In the genomic region with DNA sequence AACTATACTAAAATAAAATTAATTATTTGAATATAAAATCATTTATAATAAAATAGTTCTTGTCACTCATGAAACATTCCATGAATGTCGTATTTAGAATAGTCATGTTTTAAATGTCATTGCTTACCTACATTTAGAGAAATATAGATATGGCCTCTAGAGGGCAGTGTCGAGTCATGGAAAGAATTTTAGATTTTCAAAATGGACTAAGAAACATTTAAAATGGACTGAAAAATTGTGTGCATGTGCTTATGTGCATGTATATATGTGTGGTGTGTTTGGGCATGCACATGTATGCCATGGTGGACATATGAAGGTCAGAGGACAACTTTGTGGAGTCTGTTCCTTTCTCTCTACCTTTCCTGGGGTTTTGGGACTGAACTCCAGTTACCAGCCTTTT, we compare ENCODE assay signal across 8 mouse cellular contexts.
DNase-seq lines count a peak whose midpoint lies in the region.

No protein-coding gene starts in this region.

- DNase-seq in heart, adult 11 months = peak; percentile 55
- DNase-seq in heart, postnatal 36 days = no peak
- peak; percentile 39 for DNase-seq in lung, postnatal 10 days
- no peak for DNase-seq in lung, adult 18-20 months
- DNase-seq in c-Kit-positive CD71-negative TER-119-negative erythroid progenitor cells, embryonic 14.5 days (ENCODE audit: low read depth) = peak; percentile 49
- DNase-seq in retina, embryonic 14.5 days (ENCODE audit: low spot score) = peak; percentile 75
- DNase-seq in urinary bladder, postnatal 36 days (ENCODE audit: low spot score in 2 of 2) = no peak
- no peak for DNase-seq in spleen, postnatal 14 days (ENCODE audit: low spot score in 2 of 2)

- intact Hi-C loops in heart, postnatal 36 days (cut with DNase I) = loop anchor here (10.0 kb wide), 1 partner anchor 523 kb away; no protein-coding TSS in a partner anchor

Comparison
In these comparisons a context has a peak if more than half of its experiments do, and no peak if none do; other contexts are left out.
1. DNase-seq: peak in heart, adult 11 months (single experiment), lung, postnatal 10 days (single experiment), c-Kit-positive CD71-negative TER-119-negative erythroid progenitor cells, embryonic 14.5 days (single experiment) and retina, embryonic 14.5 days (single experiment); none in heart, postnatal 36 days (0 of 2), lung, adult 18-20 months (0 of 2), urinary bladder, postnatal 36 days (0 of 2) and spleen, postnatal 14 days (0 of 2).